Mouse (Mus musculus): ENCODE data around the gene Loxl1.

The Loxl1 gene

DNA sequence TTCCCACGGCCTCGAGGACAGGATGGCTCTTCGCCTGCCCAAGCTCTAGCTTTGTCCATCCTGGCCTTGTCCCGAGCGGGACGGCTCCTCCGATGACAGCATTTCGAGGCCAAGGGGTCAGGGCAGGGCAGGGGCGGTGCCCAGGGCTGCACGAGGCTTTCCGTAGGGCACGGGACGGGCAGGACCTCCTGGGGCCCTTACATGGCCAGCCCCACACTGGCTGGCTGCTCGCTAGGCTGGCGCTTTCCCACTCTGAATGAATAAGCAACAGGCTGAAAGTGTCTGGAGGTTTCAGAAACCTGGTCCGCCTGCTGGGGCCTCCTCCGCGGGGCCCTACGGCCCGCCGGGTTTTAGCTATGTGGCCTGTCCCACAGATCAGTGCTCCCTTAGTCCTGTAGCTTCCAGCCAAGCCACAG is at the start of gene Loxl1:
Loxl1 (minus strand) TSS at position 243 of the 416 bp plus-strand sequence.
- ATAC-seq (ENCODE audit: low TSS enrichment), result 0 out of 2 replicates have a peak, but pooled peaks have one; percentile 39

DNA sequence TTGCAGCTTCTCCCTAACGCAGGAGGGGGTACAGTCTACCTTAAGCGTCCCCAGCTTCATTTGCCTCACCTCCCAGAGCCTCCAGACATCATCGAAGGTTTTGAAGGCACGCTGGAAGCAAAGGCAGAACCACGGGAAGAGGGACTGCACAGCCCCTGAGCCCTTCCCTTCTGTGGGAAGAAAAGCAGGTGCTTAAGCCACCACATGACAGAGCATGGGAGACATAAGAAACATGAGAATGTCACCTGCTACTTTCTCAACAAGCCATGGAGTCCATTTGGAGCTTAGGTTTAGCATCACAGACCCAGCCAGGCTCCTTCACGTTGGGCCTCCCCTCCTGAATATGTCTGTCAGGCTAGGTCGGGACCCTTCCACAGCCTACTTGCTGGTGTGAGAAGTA is 49.0 kb upstream of the Loxl1 start:
- no peak for ATAC-seq (ENCODE audit: low TSS enrichment)

DNA sequence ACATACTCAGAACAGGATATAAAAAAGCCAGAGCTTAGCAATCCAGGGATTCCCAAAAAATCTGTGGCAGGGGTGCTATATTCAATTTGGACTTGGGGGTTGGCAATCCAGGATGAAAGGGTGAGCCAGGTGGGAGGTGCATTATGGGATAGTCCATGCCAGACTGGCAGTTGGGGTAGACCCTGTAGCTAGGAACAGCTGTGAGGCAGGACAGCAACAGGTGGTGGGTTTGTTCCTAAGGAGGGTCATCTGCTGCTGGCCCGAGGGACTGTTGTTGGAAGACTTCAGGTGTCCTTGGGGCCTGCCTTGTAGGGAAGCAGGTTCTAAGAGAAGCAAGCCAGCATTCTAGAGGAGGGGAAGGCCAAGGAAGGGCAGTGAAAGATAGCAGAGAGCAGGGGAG is 48.4 kb upstream of the Loxl1 start:
- no peak for ATAC-seq (ENCODE audit: low TSS enrichment)

DNA sequence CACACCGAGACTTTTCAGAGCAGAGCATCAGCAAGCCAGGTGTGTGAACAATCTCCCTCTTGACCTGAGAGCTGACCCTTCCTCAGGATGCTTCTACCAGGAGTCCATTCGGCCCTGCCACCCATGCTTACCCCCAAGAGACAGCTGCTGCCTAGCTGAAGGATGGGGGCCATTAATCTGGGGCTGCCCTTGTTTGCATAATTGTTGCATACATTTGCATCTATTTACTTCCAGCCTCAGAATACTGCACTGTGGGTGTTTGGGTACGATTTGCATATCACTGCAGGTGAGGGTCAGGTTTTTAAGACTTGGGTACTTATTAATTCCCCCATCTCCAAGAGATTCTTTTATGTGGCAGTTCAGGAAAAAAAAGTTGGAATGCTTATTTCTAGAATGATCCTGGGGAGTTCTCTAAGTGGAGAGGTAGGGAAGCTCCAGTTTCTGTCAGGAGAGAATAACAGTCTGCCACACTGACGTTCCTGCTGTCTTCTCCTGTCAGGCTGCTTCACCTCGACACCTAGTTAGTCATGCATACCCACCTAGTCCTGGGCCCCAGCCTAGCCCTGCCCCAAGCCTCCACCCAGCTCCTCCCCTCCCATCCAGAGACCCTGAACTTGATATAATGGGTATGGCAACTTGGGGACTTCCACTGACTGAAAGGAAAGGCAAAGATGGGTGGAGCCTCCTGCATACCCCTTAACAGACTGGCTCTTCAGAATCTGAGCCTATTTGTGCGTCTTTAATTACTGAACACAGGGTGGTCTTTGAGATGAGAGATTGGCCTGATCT is 42.5 kb upstream of the Loxl1 start:
- no peak for ATAC-seq (ENCODE audit: low TSS enrichment)

DNA sequence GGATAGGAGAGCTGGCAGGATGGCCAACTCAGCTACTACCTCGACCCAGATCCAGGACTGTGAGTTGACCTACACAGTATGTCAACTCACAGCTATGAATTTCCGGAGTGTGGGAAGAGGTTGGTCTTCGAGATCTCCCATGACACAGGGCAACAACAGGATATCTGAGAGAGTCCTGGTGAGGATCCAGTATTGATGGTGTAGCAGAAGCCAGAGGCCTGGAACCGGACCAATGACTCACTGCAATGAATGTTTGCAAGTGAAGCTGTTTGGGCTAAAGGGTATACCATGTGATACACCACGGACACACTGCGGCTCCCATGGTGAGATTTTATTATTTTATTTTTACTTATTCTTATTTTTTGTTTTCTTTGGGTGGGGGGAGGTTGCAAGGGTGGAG is 41.7 kb upstream of the Loxl1 start:
- no peak for ATAC-seq (ENCODE audit: low TSS enrichment)

DNA sequence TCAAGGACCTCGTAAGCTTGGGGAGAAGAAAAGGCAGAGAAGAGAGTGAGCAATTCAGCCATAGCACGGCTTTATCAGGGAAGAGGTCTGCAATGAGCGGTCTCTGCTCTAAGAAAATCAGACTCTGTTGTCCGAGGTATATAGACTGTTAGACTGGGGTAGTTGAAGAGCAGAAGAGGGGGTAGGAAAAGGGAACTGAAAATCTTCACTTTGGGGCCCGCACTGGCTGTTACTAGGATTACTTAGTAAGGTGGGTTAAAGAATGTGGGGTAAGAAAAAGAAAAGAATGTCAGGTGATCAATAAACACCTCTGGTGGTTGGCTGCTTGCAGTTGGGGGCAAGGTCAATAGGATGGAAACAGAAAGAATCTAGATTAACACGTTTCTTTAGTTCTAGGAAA is 40.2 kb upstream of the Loxl1 start:
- ATAC-seq (ENCODE audit: low TSS enrichment), result no peak

DNA sequence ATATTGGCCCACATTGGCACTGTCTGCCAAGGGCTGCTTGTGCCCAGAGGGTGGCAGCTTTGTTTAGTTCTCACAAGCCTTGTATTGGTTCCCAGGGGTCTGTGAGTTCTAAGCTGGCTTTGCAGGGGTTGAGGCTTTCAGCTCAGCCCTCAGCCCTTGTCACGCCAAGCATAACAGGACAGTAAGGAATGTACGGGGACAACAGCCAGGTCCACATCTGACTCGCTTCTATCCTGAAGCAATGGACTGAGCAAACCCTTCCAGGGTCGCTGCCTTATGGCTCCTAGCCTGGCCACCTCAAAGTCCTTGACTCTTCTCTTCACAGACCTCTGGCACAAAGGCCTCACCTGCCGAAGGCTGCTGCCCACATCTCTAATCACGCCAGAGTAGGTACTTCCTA is 34.8 kb upstream of the Loxl1 start:
- no peak for ATAC-seq (ENCODE audit: low TSS enrichment)

DNA sequence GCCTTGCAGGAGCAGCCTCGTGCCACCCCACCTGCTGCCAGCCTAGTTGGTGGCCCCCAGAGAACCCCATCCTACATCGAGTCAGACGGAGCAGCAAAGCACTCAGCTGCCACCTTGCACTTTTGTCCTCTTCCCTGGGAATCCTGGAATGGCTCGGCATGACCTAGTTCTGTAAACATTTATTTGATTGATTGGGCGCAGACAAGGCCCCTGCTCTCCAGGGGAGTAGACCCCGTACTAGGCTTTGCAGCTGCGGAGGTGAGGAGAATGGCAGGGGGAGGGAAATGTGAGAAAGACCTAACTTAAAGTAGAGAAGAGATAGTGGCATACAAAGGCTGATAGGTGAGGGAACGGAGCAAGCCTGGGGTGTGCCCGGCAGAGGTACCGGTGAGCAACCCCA is 33.5 kb upstream of the Loxl1 start:
- no peak for ATAC-seq (ENCODE audit: low TSS enrichment)

DNA sequence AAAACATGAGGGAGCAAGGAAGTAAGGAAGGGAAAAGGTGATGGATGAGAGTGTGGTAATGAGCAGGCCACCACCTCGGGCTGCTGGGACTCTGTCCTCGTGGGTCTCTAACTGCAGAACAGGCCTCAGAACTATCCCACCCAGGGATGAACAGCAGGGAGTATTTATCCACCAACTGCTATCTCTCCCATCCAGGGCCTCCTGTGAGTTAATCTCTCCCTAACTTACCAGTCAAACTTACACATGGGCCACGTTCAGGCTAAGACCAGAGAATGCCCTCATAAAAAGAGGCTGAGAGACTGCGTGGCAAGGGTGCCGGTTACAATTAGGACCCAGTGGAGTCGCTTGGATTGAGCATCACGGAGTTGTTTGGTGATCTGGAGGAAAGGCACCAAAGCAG is 33.0 kb upstream of the Loxl1 start:
- ATAC-seq (ENCODE audit: low TSS enrichment), result no peak

DNA sequence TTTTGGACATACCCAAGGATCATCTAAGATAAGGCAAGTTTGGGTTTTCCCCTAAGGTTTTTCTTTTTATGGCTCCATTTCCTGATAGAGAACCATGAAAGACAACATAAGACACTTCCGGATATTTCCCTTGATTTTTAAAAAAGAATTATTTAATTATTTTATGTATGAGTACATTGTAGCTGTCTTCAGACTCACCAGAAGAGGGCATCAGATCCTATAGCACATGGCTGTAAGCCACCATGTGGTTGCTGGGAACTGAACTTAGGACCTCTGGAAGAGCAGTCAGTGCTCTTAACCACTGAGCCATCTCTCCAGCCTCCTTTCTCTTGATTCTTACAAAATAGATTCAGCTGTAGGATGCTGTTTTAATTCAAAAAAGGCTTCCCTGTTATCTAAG is 28.8 kb upstream of the Loxl1 start:
- ATAC-seq (ENCODE audit: low TSS enrichment), result no peak

DNA sequence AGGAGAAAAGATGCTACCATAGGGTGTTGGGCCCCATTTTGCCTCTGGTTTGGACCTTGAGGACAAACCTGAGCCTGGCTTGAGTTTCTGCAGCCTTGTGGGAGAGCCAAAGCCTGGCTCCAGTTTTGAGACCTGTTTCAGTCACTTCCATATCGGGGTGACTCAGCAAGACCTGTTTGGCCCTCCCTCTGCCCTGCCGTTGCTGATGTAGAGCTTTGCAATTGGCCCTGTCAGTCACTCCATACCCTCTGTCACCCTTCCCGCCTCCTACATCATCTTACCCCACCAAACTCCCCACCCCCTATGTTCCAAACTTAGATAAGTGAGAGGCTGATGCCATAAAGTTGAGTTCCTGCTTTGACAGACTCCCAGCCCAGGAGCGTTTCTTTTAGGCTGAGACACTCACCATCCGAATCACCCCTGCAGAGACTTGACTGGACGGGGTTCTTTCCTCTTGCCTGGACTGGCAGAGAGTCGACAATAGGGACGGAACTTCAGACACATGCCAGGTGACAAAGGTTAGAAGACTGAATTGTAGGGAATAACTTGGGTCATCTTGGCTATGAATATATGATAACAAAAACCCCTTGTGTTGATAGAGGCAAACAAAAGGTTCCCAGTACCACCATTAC is 23.8 kb upstream of the Loxl1 start:
- ATAC-seq (ENCODE audit: low TSS enrichment), result no peak

DNA sequence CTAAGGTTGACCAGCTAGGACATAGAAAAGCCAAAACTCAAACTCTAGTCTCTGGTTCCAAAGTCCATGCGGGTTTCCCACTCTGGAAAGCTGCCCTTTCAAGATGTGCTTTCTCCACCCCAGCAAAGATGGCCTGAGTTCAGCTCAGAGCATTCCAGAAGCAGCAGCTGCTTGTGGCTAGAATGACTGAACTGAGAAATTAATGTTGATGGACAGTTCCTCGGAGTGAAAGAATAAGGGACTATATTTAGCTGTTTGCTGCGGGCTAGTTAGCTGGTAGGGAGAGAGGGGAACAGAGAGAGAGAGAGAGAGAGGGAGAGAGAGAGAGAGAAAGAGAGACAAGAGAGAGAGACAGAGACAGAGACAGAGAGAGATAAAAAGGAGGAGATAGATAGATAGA is 18.3 kb upstream of the Loxl1 start:
- no peak for ATAC-seq (ENCODE audit: low TSS enrichment)

DNA sequence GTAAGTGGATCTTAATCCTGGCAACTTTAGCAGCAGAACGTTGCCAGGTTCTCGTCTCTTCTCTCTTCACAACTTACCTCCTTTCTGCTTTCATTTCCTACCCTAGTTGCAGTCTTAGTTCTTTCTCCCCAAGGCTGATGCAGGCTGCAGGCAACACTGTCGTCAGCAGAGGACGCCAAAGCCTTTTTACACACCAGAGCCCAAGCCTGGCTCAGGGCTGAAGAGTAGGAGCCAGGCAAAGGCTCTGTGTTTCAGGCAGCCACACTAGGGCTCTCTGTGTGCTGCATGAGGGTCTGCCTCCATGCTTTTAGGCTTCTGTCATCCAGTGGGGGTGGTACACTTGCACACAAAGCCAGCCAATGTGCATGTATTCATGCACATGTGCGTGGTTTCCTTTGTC is 17.3 kb upstream of the Loxl1 start:
- ATAC-seq (ENCODE audit: low TSS enrichment), result peak; percentile 98

DNA sequence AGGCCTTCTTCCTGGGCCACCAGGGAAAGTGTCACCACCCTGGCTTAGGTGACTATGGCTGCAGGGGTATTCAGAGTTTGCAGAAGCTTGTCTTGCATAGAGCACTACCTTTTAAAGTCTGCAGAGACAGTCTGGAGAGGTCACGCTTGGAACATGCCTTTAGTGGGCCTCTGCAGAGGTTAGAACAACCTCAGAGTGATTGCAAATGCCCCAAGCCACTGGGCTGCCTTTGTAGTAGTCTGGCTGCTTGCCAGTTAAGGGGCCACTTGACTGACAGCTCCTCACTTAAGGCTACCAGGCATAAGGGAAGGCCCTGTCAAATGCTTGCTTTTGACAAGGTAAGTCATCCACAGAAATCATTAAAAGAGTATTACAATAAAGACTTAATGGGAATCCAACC is 14.4 kb upstream of the Loxl1 start:
- ATAC-seq (ENCODE audit: low TSS enrichment), result no peak

DNA sequence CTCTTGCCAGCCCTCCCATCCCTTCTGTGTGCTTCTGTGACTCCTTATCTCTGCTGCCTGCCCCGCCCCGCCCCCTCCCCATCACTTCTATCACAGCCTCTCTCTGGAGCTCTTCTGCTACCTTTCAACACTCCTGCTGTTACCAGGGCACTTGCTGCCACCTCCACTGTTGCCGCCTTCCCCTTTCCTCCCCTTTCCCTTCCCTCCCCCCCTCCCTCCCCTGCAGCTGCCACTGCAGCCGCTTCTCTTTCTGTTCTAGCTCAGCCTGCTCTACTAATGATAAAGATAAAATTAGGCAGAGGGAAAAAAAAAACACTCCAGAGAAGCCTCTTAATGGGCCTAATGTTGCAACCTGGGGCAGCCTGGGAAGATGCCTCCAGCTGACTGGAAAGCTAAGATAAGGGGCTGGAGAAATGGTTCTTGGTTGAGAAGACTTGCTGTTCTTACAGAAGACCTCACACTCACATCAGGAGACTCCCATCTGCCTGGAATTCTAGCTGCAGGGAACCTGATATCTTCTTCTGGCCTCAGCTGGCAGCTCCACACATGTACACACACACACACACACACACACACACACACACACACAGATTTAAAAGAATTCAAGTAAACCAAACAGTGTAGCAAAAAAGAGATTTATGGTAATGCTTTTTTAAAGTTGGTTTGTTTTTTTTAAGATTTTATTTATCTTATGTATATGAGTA is 13.6 kb upstream of the Loxl1 start:
- ATAC-seq (ENCODE audit: low TSS enrichment), result peak; percentile 17; the same call in 1 of the 2 replicates

DNA sequence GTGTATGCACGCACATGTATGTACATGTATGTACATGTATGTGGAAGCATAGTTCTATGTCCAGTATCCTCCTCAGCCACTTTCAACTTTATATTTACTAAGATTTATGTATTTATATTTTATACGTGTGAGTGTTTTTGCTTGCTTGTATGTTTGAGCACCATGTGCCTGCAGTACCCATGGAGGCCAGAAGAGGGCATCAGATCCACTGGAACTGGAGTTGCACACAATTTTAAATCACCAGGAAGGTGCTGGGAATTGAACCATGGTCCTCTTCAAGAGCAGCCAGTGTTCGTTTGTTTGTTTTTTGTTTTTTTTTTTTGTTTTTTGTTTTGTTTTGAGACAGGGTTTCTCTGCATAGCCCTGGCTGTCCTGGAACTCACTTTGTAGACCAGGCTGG is 8.7 kb upstream of the Loxl1 start:
- ATAC-seq (ENCODE audit: low TSS enrichment), result no peak

DNA sequence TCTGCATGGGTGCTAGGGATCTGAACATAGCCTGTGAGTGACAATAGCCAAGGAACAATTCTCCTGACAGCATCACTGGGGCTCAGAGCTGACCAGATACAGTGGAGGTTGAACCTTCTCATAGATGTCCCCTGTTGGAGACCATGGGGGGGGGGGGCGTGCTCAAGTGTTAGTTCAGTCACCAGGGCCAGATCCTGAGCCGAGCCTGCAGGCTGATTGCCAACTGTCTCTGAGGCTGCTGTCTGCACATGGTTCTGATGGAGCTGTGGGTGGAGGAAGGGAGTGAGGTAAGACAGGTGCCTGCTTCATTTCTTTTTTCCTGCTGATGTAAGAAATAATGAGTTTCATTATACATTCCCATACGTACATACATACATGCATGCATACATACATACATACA is 5.3 kb upstream of the Loxl1 start:
- ATAC-seq (ENCODE audit: low TSS enrichment), result no peak

DNA sequence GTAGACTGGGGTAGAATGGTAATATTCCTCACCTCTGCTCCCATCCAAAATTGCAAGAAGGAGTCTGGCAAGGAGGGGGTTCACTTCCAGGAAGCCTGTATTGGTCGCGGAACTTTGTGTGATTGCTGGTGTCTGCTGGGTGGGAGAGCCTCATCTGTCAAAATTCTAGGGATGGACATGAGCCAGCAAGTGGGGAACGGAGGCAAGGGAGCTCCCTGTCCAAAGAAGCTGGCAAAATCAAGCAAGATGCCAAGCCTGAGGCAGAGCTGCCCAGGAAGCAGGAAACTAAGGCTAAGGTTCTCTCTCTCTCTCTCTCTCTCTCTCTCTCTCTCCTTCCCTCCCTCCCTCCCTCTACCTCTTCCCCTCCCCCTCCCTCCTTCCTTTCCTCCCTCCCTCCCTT is 4.4 kb upstream of the Loxl1 start:
- no peak for ATAC-seq (ENCODE audit: low TSS enrichment)

DNA sequence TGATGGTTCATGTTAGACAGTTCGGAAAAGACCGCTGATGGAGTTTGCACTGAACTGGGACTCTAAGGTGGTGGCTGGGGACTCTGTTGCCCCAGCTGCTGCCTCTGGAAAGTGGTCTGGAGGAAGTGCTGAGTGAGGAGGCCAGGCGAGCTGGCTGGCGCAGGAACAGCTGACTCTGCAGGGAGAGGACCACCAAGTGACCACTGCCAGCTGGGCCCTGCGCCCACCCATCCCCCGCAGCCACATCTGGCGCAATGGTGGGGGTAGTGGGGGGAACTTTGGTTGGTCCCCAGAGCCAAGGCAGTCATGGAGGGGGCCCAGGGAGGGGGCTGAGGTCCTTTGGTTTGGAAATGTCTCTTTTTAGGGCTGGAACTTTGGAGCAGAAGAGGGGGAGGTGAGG is 3.8 kb upstream of the Loxl1 start:
- no peak for ATAC-seq (ENCODE audit: low TSS enrichment)

DNA sequence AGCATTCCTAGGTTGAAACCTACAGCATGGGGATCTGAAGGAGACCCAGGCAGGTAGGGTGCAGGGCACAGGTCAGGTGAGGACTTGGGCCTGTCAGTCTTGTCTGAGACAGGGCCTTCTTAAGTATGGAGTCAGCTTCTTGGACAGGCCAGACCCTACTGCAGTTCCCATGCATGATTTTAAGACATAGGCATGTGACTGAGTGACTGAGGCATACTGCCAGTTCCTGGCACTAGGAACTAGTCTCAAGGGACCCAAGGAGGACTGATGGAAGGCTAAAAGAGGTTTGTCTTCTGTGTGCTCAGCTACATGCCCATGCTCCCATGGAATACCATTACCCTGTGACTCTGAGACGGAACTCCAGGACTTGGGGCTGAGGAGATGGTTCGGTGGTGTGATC is 2.9 kb upstream of the Loxl1 start:
- ATAC-seq (ENCODE audit: low TSS enrichment), result no peak

DNA sequence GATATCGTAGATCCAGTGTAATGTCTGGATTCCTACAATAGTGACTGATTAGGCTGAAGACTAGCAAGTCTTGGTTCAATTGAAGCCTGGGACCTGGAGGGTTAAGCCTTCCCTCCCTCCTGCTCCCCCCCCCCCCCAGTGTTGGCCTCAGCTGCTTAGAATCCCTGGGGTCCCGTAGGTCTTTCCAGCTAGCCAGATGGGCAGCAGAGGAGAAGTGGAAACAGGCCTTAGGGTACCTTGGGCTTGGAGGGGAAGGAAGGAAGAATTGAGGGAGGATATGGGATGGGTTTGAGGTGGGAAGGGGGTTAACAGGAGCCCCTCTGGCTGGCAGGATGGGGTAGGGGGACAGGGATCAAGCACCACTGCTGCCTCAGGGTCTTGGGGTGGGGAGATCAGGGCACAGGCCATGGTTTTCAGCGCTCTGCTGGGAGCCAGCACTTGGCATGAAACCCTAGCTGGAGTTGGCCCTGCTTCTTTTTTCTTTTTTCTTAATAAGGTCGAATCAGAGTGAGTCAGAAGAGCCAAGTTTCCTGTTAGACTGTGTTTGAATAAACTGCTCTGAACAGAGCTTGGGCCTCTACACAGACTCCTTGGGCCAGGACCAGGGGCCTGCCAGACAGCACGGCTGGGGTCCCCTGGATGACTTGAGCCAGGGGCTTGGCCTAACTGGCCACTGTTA is 1.8 kb upstream of the Loxl1 start:
- 0 out of 2 replicates have a peak, but pooled peaks have one; percentile 23 for ATAC-seq (ENCODE audit: low TSS enrichment)

DNA sequence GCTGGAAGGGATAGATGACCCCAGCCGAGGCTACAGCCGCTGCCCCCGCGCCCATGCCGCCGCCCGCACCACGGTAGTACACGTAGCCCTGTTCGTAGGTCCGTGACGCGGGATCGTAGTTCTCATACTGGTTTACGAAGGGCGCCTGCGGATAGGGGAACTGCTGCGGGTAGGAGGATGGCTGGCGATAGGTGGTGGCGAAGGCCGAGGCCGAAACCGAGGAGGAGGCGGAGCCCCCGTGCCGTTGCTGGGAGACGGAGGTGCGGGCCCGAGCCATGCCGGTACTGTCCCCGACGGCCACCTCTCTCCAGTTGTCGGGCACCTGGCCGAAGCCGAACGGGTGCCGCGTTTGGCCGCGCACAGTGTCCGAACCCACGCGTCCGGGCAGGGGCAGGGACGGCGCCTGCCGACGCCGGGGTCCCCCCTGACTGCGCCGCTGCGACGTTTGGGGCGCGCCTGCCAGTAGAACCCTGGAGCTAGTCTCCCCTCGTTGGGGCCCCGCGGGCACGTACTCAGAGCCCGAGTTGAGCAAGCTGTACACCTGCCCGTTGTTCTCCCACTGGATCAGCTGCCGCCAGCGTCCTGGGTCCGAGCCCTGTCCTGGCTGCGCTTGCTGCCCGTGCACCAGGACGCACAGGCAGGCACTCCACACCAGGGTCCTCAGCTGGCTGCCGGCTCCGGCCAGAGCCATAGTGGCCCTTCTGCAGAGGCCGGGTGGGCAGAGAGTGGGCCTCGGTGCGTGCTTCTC is 616 bp downstream of the Loxl1 start:
- no peak for ATAC-seq (ENCODE audit: low TSS enrichment)

All from frontal cortex, adult (tissue).